Mouse (Mus musculus): ENCODE measurements around the gene Skida1. TPM values are rescaled to one million over a fixed set of nuclear protein-coding genes. Genes with fewer than 3 reads are reported as not detected.

The Skida1 gene
- 1.0 TPM for polyA plus RNA-seq (2017; shearing (Covaris generic))

GRCm38 (mm10) chr2:18048453-18049075 lies at the start of gene Skida1:
Skida1 (minus strand) TSS chr2:18049051.

GRCm38 (mm10) chr2:18055016-18055928 lies 6.4 kb upstream of the Skida1 start, which contains the start of gene Mllt10:
Mllt10 (plus strand) TSS chr2:18055237.

GRCm38 (mm10) chr2:18037491-18037890 lies 11.4 kb downstream of the Skida1 start, which contains the start of gene A930004D18Rik:
A930004D18Rik (minus strand) TSS chr2:18037737.

GRCm38 (mm10) chr2:17996858-17997257 lies 52.0 kb downstream of the Skida1 start, which contains the start of gene H2al2a:
H2al2a (minus strand) TSS chr2:17996958.

Other genes with a start within 250 kb of the Skida1 start
- gene H2al2a, start 52.1 kb downstream of the Skida1 start, polyA plus RNA-seq (2017; shearing (Covaris generic)): not detected
- not detected for gene A930004D18Rik, start 11.3 kb downstream of the Skida1 start, polyA plus RNA-seq (2017; shearing (Covaris generic))
- 93.8 TPM for gene Mllt10, start 6.2 kb upstream of the Skida1 start, polyA plus RNA-seq (2017; shearing (Covaris generic))